Mouse (Mus musculus) left cerebral cortex, adult 2 months (tissue): ENCODE measurements around the gene Sbf1. TPM values are rescaled to one million over a fixed set of nuclear protein-coding genes. Genes with fewer than 3 reads are reported as not detected.

Experiments used
- DNase-seq, 2 experiments: peaks; one replicate each; pipeline ENCODE4 v3.0.0; 2021 to 2022; ENCODE audit warnings: low spot score in 2 of 2, mixed read lengths in 1 of 2; ENCODE audit errors: extremely low spot score in 1 of 2
- H3K27ac ChIP-seq: fragments of 200-600 bp; 2 replicates; pipeline ENCODE4 v1.8.1; 2022
- H3K4me3 ChIP-seq: fragments of 200-600 bp; 2 replicates; pipeline ENCODE4 v1.8.1; 2022
- CTCF ChIP-seq: fragments of 200-600 bp; IDR thresholded peaks from 2 replicates; pipeline ENCODE4 v1.8.1; 2022; ENCODE audit warnings: antibody characterized with exemption, mild to moderate bottlenecking, moderate library complexity
- intact Hi-C: fragments of 180-260 bp; cut with DNase I; formaldehyde crosslinking; loops from one replicate; pipeline ENCODE4 v1.15.1; 2025
- long read RNA-seq, 2 experiments: library from polyadenylated mRNA; stranded (forward); transcript quantifications; one replicate each; pipeline ENCODE4 v2.0.0; 2021; ENCODE audit warnings: borderline mapping rate in 2 of 2
- total RNA-seq, 2 experiments: library from RNA; stranded (reverse); gene quantifications; 2 replicates each; pipeline ENCODE4 v1.2.3; 2021

The Sbf1 gene
- 100 to 1,000 TPM; 244 to 245 TPM for total RNA-seq
- long read RNA-seq, experiment 1, full-length matches to known transcripts = 279 of 489 reads
- long read RNA-seq, experiment 1, partial matches to known transcripts = 60 of 489 reads
- long read RNA-seq, experiment 1, other reads (novel, unspliced or antisense) = 150 of 489 reads
- long read RNA-seq, experiment 2, full-length matches to known transcripts = 263 of 429 reads
- long read RNA-seq, experiment 2, partial matches to known transcripts = 46 of 429 reads
- long read RNA-seq, experiment 2, other reads (novel, unspliced or antisense) = 120 of 429 reads

GRCm38 (mm10) chr15:89315190-89315731, at the start of gene Sbf1:
TSS of gene Sbf1 (minus strand) at chr15:89315311.
- DNase-seq = peak; percentile 96 to 98
- Histone ChIP-seq H3K27ac (peak within 1 kb of the TSS; percentile 77), H3K4me3 (peak within 1 kb of the TSS; percentile 97)
- TF ChIP-seq CTCF = no peak
- intact Hi-C loops = loop anchor here (1.0 to 2.0 kb wide), 2 partner anchors 40 to 58 kb away; partner anchors contain the start of genes Lmf2, Ncaph2 and Sco2

GRCm38 (mm10) chr15:89363051-89363450, 47.9 kb upstream of the Sbf1 start:
- Histone ChIP-seq H3K27ac (no peak overlapping the region), H3K4me3 (no peak overlapping the region)
- no peak for DNase-seq
- no peak for TF ChIP-seq CTCF
- intact Hi-C loops = no loop called here

GRCm38 (mm10) chr15:89358784-89359183, 43.7 kb upstream of the Sbf1 start:
- no peak for DNase-seq
- no peak for TF ChIP-seq CTCF
- Histone ChIP-seq H3K27ac (no peak overlapping the region), H3K4me3 (no peak overlapping the region)
- intact Hi-C loops = no loop called here

GRCm38 (mm10) chr15:89356372-89356771, 41.3 kb upstream of the Sbf1 start:
- peak overlapping the region; percentile 82 for H3K27ac ChIP-seq
- no peak for TF ChIP-seq CTCF
- peak overlapping the region; percentile 87 for H3K4me3 ChIP-seq
- intact Hi-C loops = loop anchor here (2.0 kb wide), 1 partner anchor 16 kb away; the partner anchor contains the start of gene Sco2
- DNase-seq = peak in 1 of 2 experiments; percentile 40

- peak within 1 kb of the TSS; percentile 87 for H3K4me3 ChIP-seq
- DNase-seq = peak; percentile 92 to 96
- intact Hi-C loops = loop anchor here (2.0 kb wide), 2 partner anchors 17 to 41 kb away; partner anchors contain the start of genes Sbf1 and Sco2
- no peak; the same call in 1 of the 2 replicates for TF ChIP-seq CTCF
- peak within 1 kb of the TSS; percentile 82 for H3K27ac ChIP-seq
Measured at GRCm38 (mm10) chr15:89355241-89356187, 40.4 kb upstream of the Sbf1 start, which contains the start of the genes Lmf2 and Ncaph2. TSS of gene Lmf2 (minus strand) at chr15:89355659. TSS of gene Ncaph2 (plus strand) at chr15:89355719.

- H3K27ac ChIP-seq = no peak overlapping the region
- intact Hi-C loops = loop anchor here (2.0 kb wide), 1 partner anchor 40 kb away; the partner anchor contains the start of gene Sbf1
- peak overlapping the region; percentile 87 for H3K4me3 ChIP-seq
- TF ChIP-seq CTCF = no peak
- no peak for DNase-seq
Measured at GRCm38 (mm10) chr15:89354455-89354854, 39.3 kb upstream of the Sbf1 start.

- Histone ChIP-seq H3K4me3 (no peak overlapping the region), H3K27ac (no peak overlapping the region)
- no peak for TF ChIP-seq CTCF
- no peak for DNase-seq
- intact Hi-C loops = loop anchor here (2.0 kb wide), 1 partner anchor 39 kb away; the partner anchor contains the start of gene Sbf1
Measured at GRCm38 (mm10) chr15:89353837-89354236, 38.7 kb upstream of the Sbf1 start.

GRCm38 (mm10) chr15:89352795-89353194, 37.7 kb upstream of the Sbf1 start:
- intact Hi-C loops = no loop called here
- Histone ChIP-seq H3K4me3 (no peak overlapping the region), H3K27ac (no peak overlapping the region)
- DNase-seq = no peak
- TF ChIP-seq CTCF = no peak

GRCm38 (mm10) chr15:89352054-89352453, 36.9 kb upstream of the Sbf1 start:
- TF ChIP-seq CTCF = no peak

GRCm38 (mm10) chr15:89351302-89351701, 36.2 kb upstream of the Sbf1 start:
- intact Hi-C loops = no loop called here
- no peak overlapping the region for H3K4me3 ChIP-seq
- DNase-seq = no peak
- TF ChIP-seq CTCF = no peak
- H3K27ac ChIP-seq = no peak overlapping the region

More at GRCm38 (mm10) chr15:89352054-89352453, 36.9 kb upstream of the Sbf1 start:
- Histone ChIP-seq H3K4me3 (no peak overlapping the region), H3K27ac (no peak overlapping the region)
- intact Hi-C loops = no loop called here
- no peak for DNase-seq

GRCm38 (mm10) chr15:89350447-89350846, 35.3 kb upstream of the Sbf1 start:
- DNase-seq = no peak
- H3K4me3 ChIP-seq = no peak overlapping the region
- intact Hi-C loops = no loop called here
- no peak overlapping the region for H3K27ac ChIP-seq
- no peak for TF ChIP-seq CTCF

- Histone ChIP-seq H3K27ac (no peak overlapping the region), H3K4me3 (no peak overlapping the region)
- intact Hi-C loops = no loop called here
- TF ChIP-seq CTCF = peak; percentile 41
- DNase-seq = no peak
Measured at GRCm38 (mm10) chr15:89343325-89343724, 28.2 kb upstream of the Sbf1 start.
